15 mouse cellular contexts compared by ENCODE assay signal in genomic region chr12:55777356-55777755, GRCm38 (mm10).
"Had no signal": no experiment of that assay in that cellular context is flagged by ENCODE, and none has a peak within 500 bp of the region (broad histone marks: within the 10 kb centered on the region; RNA-seq: fewer than 3 reads in every experiment).

No protein-coding gene starts in this region.

- H3K27me3 ChIP-seq: lung, embryonic 15.5 days; megakaryocyte, embryonic 14.5 days; midbrain, embryonic 13.5 days; midbrain, embryonic 15.5 days; neural tube, embryonic 12.5 days had no signal

- H3K9me3 ChIP-seq: lung, embryonic 15.5 days; megakaryocyte, embryonic 14.5 days; midbrain, embryonic 13.5 days; midbrain, embryonic 15.5 days; neural tube, embryonic 12.5 days had no signal

- H3K9ac ChIP-seq: liver, postnatal 0 days; lung, embryonic 15.5 days; midbrain, embryonic 13.5 days; midbrain, embryonic 15.5 days; neural tube, embryonic 12.5 days had no signal

- H3K27ac ChIP-seq: lung, embryonic 15.5 days; macrophage; midbrain, embryonic 13.5 days; midbrain, embryonic 15.5 days; neural tube, embryonic 12.5 days had no signal

- H3K4me1 ChIP-seq: lung, embryonic 15.5 days; midbrain, embryonic 13.5 days; midbrain, embryonic 15.5 days; neural tube, embryonic 12.5 days had no signal

- H3K4me3 ChIP-seq: lung, embryonic 15.5 days; megakaryocyte, embryonic 14.5 days; midbrain, embryonic 13.5 days; midbrain, embryonic 15.5 days; neural tube, embryonic 12.5 days had no signal

- H3K4me2 ChIP-seq: lung, embryonic 15.5 days; midbrain, embryonic 11.5 days; midbrain, embryonic 13.5 days; midbrain, embryonic 15.5 days; neural tube, embryonic 12.5 days had no signal

- DNase-seq: liver, postnatal 0 days; lung, adult 2 months; lung, postnatal 14 days; lung, postnatal 36 days; right cerebral cortex, postnatal 14 days; thymus, adult 2 months; thymus, postnatal 25 days had no signal

- ATAC-seq: liver, postnatal 0 days; lung, postnatal 0 days; midbrain, embryonic 13.5 days; midbrain, embryonic 15.5 days had no signal
